Mouse (Mus musculus) hindbrain, embryonic 13.5 days (tissue): Measurements from ENCODE around the gene Itgb7. TPM values are rescaled to one million over a fixed set of nuclear protein-coding genes. Genes with fewer than 3 reads are reported as not detected.

Source experiments
- ATAC-seq: fragments of 200-750 bp; cut with Nextera tagmentation; 2 replicates; pipeline ENCODE4 v1.8.0; 2017; ENCODE audit warnings: moderate TSS enrichment; ENCODE audit not compliant: low FRiP score
- H3K27ac ChIP-seq: fragments of 300-500 bp; sonication (generic); 2 replicates; pipeline ENCODE4 v1.5.1; 2015; ENCODE audit warnings: inconsistent platforms, mild to moderate bottlenecking, moderate library complexity
- H3K27me3 ChIP-seq: fragments of 300-500 bp; sonication (generic); 2 replicates; pipeline ENCODE4 v1.6.1; 2015; ENCODE audit warnings: mild to moderate bottlenecking, inconsistent platforms
- H3K36me3 ChIP-seq: fragments of 300-500 bp; sonication (generic); 2 replicates; pipeline ENCODE4 v1.6.1; 2015; ENCODE audit warnings: mild to moderate bottlenecking, inconsistent platforms
- H3K4me1 ChIP-seq: fragments of 300-500 bp; sonication (generic); replicated peaks from 2 replicates; pipeline ENCODE4 v1.6.1; 2015; ENCODE audit warnings: inconsistent platforms
- H3K4me2 ChIP-seq: fragments of 300-500 bp; sonication (generic); 2 replicates; pipeline ENCODE4 v1.6.1; 2015; ENCODE audit warnings: inconsistent platforms, mild to moderate bottlenecking, moderate library complexity
- H3K4me3 ChIP-seq: fragments of 300-500 bp; sonication (generic); 2 replicates; pipeline ENCODE4 v1.5.1; 2015; ENCODE audit warnings: mild to moderate bottlenecking, inconsistent platforms
- H3K9ac ChIP-seq: fragments of 300-500 bp; sonication (generic); 2 replicates; pipeline ENCODE4 v1.6.1; 2015; ENCODE audit warnings: mild to moderate bottlenecking, inconsistent platforms
- H3K9me3 ChIP-seq: fragments of 300-500 bp; sonication (generic); 2 replicates; pipeline ENCODE4 v1.6.1; 2016; ENCODE audit warnings: inconsistent platforms
- WGBS: fragments of 180-500 bp; shearing (Covaris S2); methylation state at CpG from one replicate; pipeline ENCODE4 v1.1.7; 2015; 5-methylcytosine and 5-hydroxymethylcytosine counted together
- polyA plus RNA-seq: library from polyadenylated mRNA; unstranded; fragments of >200 nt; fragmentation: Nextera tagmentation; extraction: Ambion mirVana; gene quantifications from 2 replicates; pipeline ENCODE4 v1.2.1, GENCODE M21; 2015

Itgb7 gene
- polyA plus RNA-seq, 1 experiment from 2014 or later = 0.45 TPM

- Histone ChIP-seq H3K36me3 (peaks cover 54% of the 10 kb centered on the region), H3K9ac (no peak overlapping the region), H3K27ac (no peak overlapping the region), H3K27me3 (no peaks in the 10 kb centered on the region), H3K4me1 (no peaks in the 10 kb centered on the region), H3K9me3 (no peaks in the 10 kb centered on the region), H3K4me3 (no peak overlapping the region), H3K4me2 (no peak overlapping the region)
- no peak for ATAC-seq
- WGBS = 83% methylated on average over 16 of the region's 16 CpGs
Measured at GRCm38 (mm10) chr15:102216459-102217228, 15.1 kb downstream of the Itgb7 start.

DNA sequence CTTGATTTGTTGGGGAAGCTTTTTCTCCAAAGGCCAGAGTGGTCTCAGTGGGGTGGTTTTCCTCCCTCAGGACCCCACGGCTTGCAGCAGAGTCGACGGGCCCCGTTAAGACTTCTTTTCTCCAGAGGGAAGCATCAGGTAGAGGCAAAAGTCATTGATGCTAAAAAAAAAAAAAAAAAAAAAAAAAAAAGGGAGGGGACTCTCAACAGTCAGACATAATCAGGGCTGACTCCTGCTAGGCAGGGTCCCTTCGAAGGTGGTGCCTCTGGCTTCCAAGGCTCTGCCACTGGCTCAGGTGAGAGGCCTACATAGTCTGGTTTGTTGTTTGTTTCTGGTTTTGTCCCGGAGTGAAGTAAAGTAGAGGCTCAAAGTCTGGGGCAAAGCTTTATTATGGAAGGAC, 16.1 kb downstream of the Itgb7 start:
- Histone ChIP-seq H3K9ac (no peak overlapping the region), H3K4me1 (no peaks in the 10 kb centered on the region), H3K27ac (no peak overlapping the region), H3K4me2 (no peak overlapping the region), H3K9me3 (no peaks in the 10 kb centered on the region), H3K27me3 (no peaks in the 10 kb centered on the region), H3K4me3 (no peak overlapping the region), H3K36me3 (peaks cover 62% of the 10 kb centered on the region)
- WGBS = 74% methylated on average over 6 of the region's 6 CpGs
- no peak for ATAC-seq

DNA sequence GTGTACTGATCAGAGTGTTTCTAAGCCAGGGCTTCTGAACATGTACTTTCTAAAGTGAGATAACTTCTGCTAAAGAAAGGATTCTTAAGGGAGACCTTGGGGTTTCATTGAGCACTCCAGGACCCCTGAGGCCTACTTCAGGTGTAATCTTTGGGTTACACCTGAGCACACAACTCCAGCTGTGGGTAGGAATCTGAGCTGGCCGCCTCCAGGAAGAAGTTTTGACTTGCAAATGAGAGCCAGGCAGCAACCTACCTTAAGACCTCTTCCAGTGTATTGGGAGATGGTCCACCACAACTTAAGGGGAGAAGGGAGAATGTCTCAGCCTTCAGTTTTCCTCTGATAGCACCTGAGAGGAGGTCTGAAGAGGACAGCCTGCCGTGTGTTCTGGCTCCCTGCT, 17.6 kb downstream of the Itgb7 start:
- H3K9me3 ChIP-seq = no peaks in the 10 kb centered on the region
- H3K4me1 ChIP-seq = no peaks in the 10 kb centered on the region
- H3K4me2 ChIP-seq = no peak overlapping the region
- H3K4me3 ChIP-seq = no peak overlapping the region
- WGBS = 45% methylated on average over 2 of the region's 2 CpGs
- H3K27ac ChIP-seq = no peak overlapping the region
- H3K36me3 ChIP-seq = peaks cover 77% of the 10 kb centered on the region
- ATAC-seq = no peak
- no peak overlapping the region for H3K9ac ChIP-seq
- H3K27me3 ChIP-seq = no peaks in the 10 kb centered on the region

GRCm38 (mm10) chr15:102211895-102212294, 19.8 kb downstream of the Itgb7 start:
- no peak overlapping the region for H3K4me3 ChIP-seq
- peaks cover 95% of the 10 kb centered on the region for H3K36me3 ChIP-seq
- no peaks in the 10 kb centered on the region for H3K9me3 ChIP-seq
- no peak overlapping the region for H3K4me2 ChIP-seq
- WGBS = 88% methylated on average over 6 of the region's 6 CpGs
- H3K4me1 ChIP-seq = peaks cover 11% of the 10 kb centered on the region
- no peaks in the 10 kb centered on the region for H3K27me3 ChIP-seq
- no peak overlapping the region for H3K9ac ChIP-seq
- no peak overlapping the region for H3K27ac ChIP-seq
- ATAC-seq = no peak

- peaks cover 91% of the 10 kb centered on the region for H3K36me3 ChIP-seq
- WGBS = 94% methylated on average over 4 of the region's 4 CpGs
- H3K4me2 ChIP-seq = no peak overlapping the region
- H3K9me3 ChIP-seq = no peaks in the 10 kb centered on the region
- no peak overlapping the region for H3K4me3 ChIP-seq
- no peak overlapping the region for H3K27ac ChIP-seq
- H3K9ac ChIP-seq = no peak overlapping the region
- ATAC-seq = no peak
- H3K4me1 ChIP-seq = peaks cover 21% of the 10 kb centered on the region
- H3K27me3 ChIP-seq = no peaks in the 10 kb centered on the region
Measured at GRCm38 (mm10) chr15:102210816-102211215, 20.9 kb downstream of the Itgb7 start.

DNA sequence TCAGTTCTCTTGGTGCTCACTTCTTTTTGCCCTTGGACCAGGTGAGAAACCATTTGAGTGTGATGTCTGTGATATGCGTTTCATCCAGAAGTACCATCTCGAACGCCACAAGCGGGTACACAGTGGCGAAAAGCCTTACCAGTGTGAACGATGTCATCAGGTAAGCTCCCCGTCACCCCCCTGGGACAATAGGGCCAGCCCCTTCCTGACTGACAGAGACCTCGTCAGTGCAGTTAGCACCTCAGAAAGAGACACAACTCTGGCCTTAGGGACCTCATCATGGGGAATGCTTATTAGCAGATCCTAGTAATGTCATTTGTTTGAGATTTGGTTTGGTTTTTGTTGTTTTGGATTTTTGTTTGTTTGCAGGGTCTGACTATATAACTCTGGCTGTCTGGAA, 22.6 kb downstream of the Itgb7 start:
- no peak for ATAC-seq
- no peaks in the 10 kb centered on the region for H3K27me3 ChIP-seq
- H3K9ac ChIP-seq = no peak overlapping the region
- H3K9me3 ChIP-seq = no peaks in the 10 kb centered on the region
- peaks cover 83% of the 10 kb centered on the region for H3K36me3 ChIP-seq
- no peak overlapping the region for H3K4me2 ChIP-seq
- H3K4me3 ChIP-seq = no peak overlapping the region
- no peak overlapping the region for H3K27ac ChIP-seq
- WGBS = 96% methylated on average over 8 of the region's 8 CpGs
- peaks cover 38% of the 10 kb centered on the region for H3K4me1 ChIP-seq

- Histone ChIP-seq H3K4me2 (no peak overlapping the region), H3K36me3 (peaks cover 73% of the 10 kb centered on the region)
- WGBS = 91% methylated on average over 9 of the region's 9 CpGs
Measured at GRCm38 (mm10) chr15:102208092-102208561, 23.6 kb downstream of the Itgb7 start.

DNA sequence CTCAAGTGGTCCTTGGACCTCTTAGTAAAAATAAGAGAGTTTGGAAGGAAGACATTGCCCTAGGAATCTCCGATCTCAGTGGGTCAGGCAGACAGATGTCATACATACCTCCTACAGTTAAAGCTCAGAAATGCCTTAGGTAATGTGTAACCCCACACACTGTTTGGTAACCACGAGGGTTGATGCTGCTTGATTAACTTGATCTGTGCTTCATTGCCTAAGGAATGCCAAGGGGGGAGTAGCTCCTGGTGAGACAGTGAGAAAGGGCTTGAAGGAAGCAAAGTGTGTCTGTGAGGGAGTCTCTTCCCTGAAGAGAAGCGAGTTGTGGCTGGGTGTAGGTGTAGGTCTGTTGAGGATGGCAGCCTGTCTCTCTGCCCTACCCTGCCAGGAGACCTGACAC, 24.4 kb downstream of the Itgb7 start:
- Histone ChIP-seq H3K9ac (peak overlapping the region; percentile 14), H3K27me3 (no peaks in the 10 kb centered on the region), H3K4me2 (no peak overlapping the region), H3K4me1 (peaks cover 43% of the 10 kb centered on the region), H3K4me3 (no peak overlapping the region), H3K27ac (no peak overlapping the region), H3K36me3 (peaks cover 66% of the 10 kb centered on the region), H3K9me3 (no peaks in the 10 kb centered on the region)
- WGBS = 80% methylated on average over 3 of the region's 3 CpGs
- no peak for ATAC-seq

More at GRCm38 (mm10) chr15:102208092-102208561, 23.6 kb downstream of the Itgb7 start:
- ATAC-seq = no peak
- H3K4me1 ChIP-seq = peaks cover 38% of the 10 kb centered on the region
- no peaks in the 10 kb centered on the region for H3K27me3 ChIP-seq
- no peak overlapping the region for H3K9ac ChIP-seq
- H3K9me3 ChIP-seq = no peaks in the 10 kb centered on the region
- no peak overlapping the region for H3K27ac ChIP-seq
- H3K4me3 ChIP-seq = no peak overlapping the region

- peak overlapping the region; percentile 98 for H3K27ac ChIP-seq
- no peaks in the 10 kb centered on the region for H3K27me3 ChIP-seq
- H3K4me1 ChIP-seq = peaks cover 48% of the 10 kb centered on the region
- peak overlapping the region; percentile 72 for H3K4me3 ChIP-seq
- H3K36me3 ChIP-seq = peaks cover 52% of the 10 kb centered on the region
- H3K4me2 ChIP-seq = peak overlapping the region; percentile 79
- peak overlapping the region; percentile 87 for H3K9ac ChIP-seq
- no peak for ATAC-seq
- no peaks in the 10 kb centered on the region for H3K9me3 ChIP-seq
- WGBS = 27% methylated on average over 8 of the region's 8 CpGs
Measured at GRCm38 (mm10) chr15:102205779-102206178, 26.0 kb downstream of the Itgb7 start.

- Histone ChIP-seq H3K4me3 (peak within 1 kb of the TSS; percentile 72), H3K36me3 (peaks cover 43% of the 10 kb centered on the region), H3K4me2 (peak within 1 kb of the TSS; percentile 79), H3K9me3 (no peaks in the 10 kb centered on the region), H3K9ac (peak within 1 kb of the TSS; percentile 87), H3K27ac (peak within 1 kb of the TSS; percentile 98), H3K4me1 (peaks cover 48% of the 10 kb centered on the region), H3K27me3 (no peaks in the 10 kb centered on the region)
- no peak for ATAC-seq
- 54% methylated on average over 19 of the region's 19 CpGs for WGBS
Measured at GRCm38 (mm10) chr15:102204674-102205505, 26.9 kb downstream of the Itgb7 start, which contains the start of gene Csad. Gene Csad, minus strand, starts transcription at chr15:102204724.

DNA sequence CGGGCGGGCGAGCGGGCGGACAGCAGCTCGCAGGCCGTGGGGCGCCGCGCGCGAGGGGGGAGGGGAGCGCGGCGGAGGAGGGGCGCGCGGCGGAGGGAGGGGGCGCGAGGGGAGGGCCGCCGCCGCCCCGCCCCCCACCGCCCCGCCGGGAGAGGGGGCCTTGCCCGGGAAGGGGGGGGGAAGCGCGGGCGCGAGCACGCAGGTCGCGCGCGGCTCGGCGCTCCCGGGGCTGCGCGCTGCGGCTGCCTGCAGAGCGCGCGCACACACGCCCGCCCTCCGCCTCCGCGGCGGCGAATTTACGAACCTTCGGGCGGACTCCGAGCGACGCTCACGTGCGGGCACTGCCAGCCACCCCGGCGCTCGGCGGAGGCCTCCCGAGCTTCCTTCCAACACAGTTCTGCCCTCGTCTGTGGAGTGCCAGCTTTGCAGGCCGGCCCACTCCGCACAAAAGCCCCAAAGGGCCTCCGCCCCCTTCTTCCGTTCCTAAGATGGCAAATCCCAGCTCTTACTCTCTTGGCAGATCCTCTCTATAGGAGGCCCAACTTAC, 27.8 kb downstream of the Itgb7 start:
- Histone ChIP-seq H3K36me3 (peaks cover 33% of the 10 kb centered on the region), H3K9me3 (no peaks in the 10 kb centered on the region), H3K4me3 (peak overlapping the region; percentile 72), H3K27ac (peak overlapping the region; percentile 98), H3K9ac (peak overlapping the region; percentile 87), H3K4me2 (peak overlapping the region; percentile 79), H3K4me1 (peaks cover 51% of the 10 kb centered on the region), H3K27me3 (no peaks in the 10 kb centered on the region)
- ATAC-seq = peak; percentile 52
- WGBS = 0% methylated on average over 21 of the region's 72 CpGs
